Mouse (Mus musculus) limb, embryonic 10.5 days (tissue): Measurements from ENCODE around the gene Hilpda. TPM values are rescaled to one million over a fixed set of nuclear protein-coding genes. Genes with fewer than 3 reads are reported as not detected.

Source experiments
- DNase-seq: peaks from one replicate; pipeline ENCODE4 v3.0.0-alpha.2; 2017; ENCODE audit warnings: low spot score
- H3K27ac ChIP-seq: fragments of 300-500 bp; sonication (generic); 2 replicates; pipeline ENCODE4 v1.5.1; 2016; ENCODE audit warnings: mild to moderate bottlenecking
- H3K27me3 ChIP-seq: fragments of 300-500 bp; sonication (generic); 2 replicates; pipeline ENCODE4 v1.6.1; 2016; ENCODE audit warnings: low read depth, mild to moderate bottlenecking; ENCODE audit not compliant: poor library complexity, severe bottlenecking
- H3K36me3 ChIP-seq: fragments of 300-500 bp; sonication (generic); 2 replicates; pipeline ENCODE4 v1.6.1; 2016; ENCODE audit warnings: mild to moderate bottlenecking, moderate library complexity
- H3K4me1 ChIP-seq: fragments of 300-500 bp; sonication (generic); 2 replicates; pipeline ENCODE4 v1.6.1; 2016
- H3K4me3 ChIP-seq: fragments of 300-500 bp; sonication (generic); 2 replicates; pipeline ENCODE4 v1.5.1; 2016; ENCODE audit warnings: mild to moderate bottlenecking, moderate library complexity
- H3K9me3 ChIP-seq: fragments of 300-500 bp; sonication (generic); replicated peaks from 2 replicates; pipeline ENCODE4 v1.6.1; 2016; ENCODE audit warnings: mild to moderate bottlenecking
- WGBS: fragments of 180-500 bp; shearing (Covaris S2); methylation state at CpG from one replicate; pipeline ENCODE4 v1.1.7; 2016; 5-methylcytosine and 5-hydroxymethylcytosine counted together
- polyA plus RNA-seq: library from polyadenylated mRNA; unstranded; fragments of >200 nt; fragmentation: Nextera tagmentation; extraction: Ambion mirVana; gene quantifications from 2 replicates; pipeline ENCODE4 v1.2.1, GENCODE M21; 2016

Gene Hilpda
- polyA plus RNA-seq, 1 experiment from 2014 or later: 45.2 TPM

DNA sequence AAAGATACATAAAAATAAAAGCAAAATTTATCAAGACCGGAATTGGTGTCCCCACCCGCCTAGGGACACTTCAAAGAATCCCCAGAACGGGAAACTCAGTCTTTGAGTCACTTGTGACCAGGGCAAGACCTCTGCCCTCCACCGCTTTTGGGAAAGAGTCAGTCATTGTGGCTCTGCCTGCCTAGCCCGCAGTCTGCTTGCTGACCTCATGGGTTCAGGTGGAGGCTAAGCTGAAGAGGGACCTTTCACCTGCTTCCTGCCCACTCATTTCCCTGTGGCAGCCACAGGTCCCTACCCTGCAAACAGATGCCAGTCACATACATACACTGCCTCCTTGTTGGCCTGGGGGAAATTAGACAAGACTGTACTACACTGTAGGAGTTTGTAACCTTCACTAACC, 25.7 kb upstream of the Hilpda start:
- no peak for DNase-seq
- Histone ChIP-seq H3K9me3 (no peaks in the 10 kb centered on the region), H3K27me3 (no peaks in the 10 kb centered on the region), H3K27ac (no peak overlapping the region), H3K4me3 (no peak overlapping the region), H3K36me3 (no peaks in the 10 kb centered on the region), H3K4me1 (peaks cover 6% of the 10 kb centered on the region; the same call in 1 of the 2 replicates)
- 60% methylated on average over 5 of the region's 5 CpGs for whole genome bisulfite sequencing

DNA sequence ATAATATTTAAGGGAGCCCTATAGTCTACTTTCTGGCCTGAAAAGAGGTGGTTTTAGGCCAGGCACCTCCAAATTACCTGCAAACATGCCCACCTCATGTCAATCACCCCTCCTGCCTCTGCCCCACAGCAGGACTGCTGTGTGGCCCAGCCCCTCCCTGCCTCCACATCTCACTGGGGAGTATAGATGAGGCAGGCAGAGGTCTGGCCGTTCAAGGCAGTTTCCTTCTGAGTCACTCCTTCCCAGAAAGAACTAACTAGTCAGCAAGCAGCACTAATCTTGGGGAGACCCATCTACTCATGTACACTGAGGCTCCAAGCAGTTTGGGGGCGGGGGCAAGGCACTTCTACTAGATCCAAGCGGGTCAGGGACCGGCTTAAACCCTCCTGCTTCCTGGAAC, 25.2 kb upstream of the Hilpda start:
- no peaks in the 10 kb centered on the region for H3K27me3 ChIP-seq
- H3K4me3 ChIP-seq: no peak overlapping the region
- WGBS: 60% methylated on average over 4 of the region's 4 CpGs
- H3K9me3 ChIP-seq: no peaks in the 10 kb centered on the region
- no peak for DNase-seq
- H3K4me1 ChIP-seq: peaks cover 6% of the 10 kb centered on the region; the same call in 1 of the 2 replicates
- no peaks in the 10 kb centered on the region for H3K36me3 ChIP-seq
- H3K27ac ChIP-seq: no peak overlapping the region

DNA sequence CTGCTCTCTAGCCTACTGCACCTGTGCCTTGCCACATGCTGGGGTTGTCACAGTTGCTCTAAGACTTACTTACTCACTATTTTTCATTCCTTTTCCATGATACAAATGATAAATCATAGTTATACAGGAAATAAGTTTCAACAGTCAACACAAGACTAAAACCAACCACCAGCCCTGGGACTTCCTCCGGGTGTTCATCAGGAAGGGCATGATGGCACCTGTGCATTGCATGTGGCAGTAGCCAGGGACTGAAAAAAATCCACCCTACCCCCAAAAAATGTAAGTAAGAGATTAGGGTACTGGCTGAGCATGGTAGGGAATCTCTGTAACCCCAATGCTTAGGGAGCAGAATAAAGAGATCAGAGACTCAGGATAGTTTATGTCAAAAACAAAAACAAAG, 12.9 kb upstream of the Hilpda start:
- no peaks in the 10 kb centered on the region for H3K27me3 ChIP-seq
- WGBS: 88% methylated on average over 1 of the region's 1 CpGs
- H3K27ac ChIP-seq: no peak overlapping the region
- no peaks in the 10 kb centered on the region for H3K36me3 ChIP-seq
- no peak overlapping the region for H3K4me3 ChIP-seq
- DNase-seq: no peak
- H3K9me3 ChIP-seq: no peaks in the 10 kb centered on the region
- H3K4me1 ChIP-seq: peaks cover 12% of the 10 kb centered on the region

DNA sequence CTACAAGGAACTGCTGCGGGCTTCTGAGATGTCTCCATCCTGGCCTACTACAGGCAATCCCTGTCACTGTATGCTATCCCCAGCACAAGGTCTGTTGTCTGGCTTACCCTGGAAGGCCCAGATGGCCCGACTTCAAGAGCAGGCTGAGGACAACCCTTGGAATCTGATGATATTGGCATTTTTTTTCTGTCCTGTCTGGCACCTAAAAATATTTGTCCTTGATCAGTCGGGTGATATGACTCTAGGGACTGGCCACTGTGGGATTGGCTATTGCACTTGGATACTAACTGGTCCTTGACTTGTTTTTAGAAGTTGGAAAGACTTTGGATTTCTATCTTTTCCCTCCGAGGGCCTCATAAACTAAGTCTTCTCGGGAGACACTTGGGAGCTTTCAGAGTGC, 10.5 kb upstream of the Hilpda start:
- Histone ChIP-seq H3K27ac (no peak overlapping the region), H3K36me3 (no peaks in the 10 kb centered on the region), H3K4me3 (no peak overlapping the region), H3K4me1 (peaks cover under 1% of the 10 kb centered on the region), H3K9me3 (no peaks in the 10 kb centered on the region), H3K27me3 (no peaks in the 10 kb centered on the region)
- no peak for DNase-seq
- 82% methylated on average over 5 of the region's 5 CpGs for WGBS

DNA sequence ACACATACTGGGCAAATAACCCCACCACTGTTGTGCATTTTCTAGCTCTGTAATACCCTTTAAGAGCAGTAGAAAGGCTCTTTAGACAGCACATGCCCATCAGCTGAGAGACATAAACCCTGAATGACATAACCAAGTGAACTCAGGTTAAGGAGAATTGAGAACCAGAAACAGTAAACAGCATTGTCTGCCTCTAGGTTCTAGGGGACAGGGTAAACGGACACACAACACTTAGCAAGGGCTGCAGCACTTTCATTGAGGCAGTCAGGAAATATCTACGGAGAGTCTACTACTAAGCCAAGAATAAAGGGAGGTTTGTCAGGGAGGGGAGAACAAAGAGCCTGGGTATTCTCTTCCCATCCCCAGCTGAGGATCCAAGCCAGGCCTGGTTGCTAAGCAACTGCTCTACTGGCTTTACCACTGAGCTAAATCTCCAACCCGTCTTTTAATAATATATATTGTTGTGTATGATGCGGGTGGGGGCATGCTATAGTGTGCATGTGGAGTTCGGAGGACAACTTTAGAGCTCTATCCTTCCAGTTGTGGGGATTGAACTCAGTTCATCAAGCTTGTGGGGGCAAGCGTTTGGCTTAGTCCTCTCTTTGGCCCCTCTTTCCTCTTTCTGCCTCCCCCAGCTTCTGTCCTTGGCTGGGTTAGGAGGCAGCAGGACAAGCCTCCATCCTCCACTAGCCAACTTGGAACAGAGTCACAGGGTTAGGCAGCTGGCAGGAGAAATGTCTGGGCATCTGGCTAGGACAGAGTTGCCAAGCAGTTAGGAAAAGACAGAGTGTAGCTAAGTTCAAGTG, 8.4 kb upstream of the Hilpda start:
- Histone ChIP-seq H3K27me3 (no peaks in the 10 kb centered on the region), H3K36me3 (no peaks in the 10 kb centered on the region), H3K27ac (no peak overlapping the region), H3K4me1 (no peaks in the 10 kb centered on the region), H3K4me3 (no peak overlapping the region), H3K9me3 (no peaks in the 10 kb centered on the region)
- DNase-seq: no peak
- WGBS: 73% methylated on average over 6 of the region's 6 CpGs

DNA sequence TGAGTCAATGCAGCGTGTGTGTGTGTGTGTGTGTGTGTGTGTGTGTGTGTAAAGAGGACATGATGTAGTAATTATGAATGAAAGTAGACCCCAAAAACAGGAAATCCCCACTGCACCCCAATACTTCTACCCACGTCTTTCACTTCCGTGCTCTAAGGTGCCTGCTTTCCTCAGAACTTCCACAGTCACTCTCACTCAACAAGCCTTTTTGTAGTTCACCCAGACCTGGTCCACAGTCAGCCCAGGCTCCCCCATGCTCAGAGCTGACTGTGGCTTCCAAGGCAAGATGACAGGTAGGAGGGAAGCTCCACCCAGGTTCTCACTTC, 7.9 kb upstream of the Hilpda start:
- H3K36me3 ChIP-seq: no peaks in the 10 kb centered on the region
- WGBS: 68% methylated on average over 3 of the region's 3 CpGs

DNA sequence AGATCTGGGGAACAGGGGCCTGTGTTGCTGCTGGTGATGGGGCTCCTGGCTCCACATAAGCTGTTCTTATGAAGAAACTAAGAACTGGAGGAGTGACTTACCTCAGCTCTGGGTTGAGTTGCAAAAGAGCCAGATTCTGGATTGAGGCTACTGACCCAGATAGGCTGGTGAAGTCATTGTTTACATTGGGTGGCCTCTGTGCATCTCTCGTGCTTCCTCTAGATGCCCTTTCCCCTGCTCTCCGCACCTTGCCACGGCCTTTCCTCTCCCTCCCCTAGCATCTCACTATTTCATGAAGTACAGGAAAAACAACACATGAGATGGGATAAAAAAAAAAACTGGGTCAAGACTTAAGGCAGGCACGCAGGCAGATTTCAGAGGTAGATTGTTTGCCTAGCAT, 5.4 kb upstream of the Hilpda start:
- 75% methylated on average over 4 of the region's 4 CpGs for WGBS
- Histone ChIP-seq H3K4me3 (no peak overlapping the region), H3K27ac (no peak overlapping the region), H3K4me1 (peaks cover 9% of the 10 kb centered on the region; the same call in 1 of the 2 replicates), H3K27me3 (no peaks in the 10 kb centered on the region), H3K9me3 (no peaks in the 10 kb centered on the region), H3K36me3 (no peaks in the 10 kb centered on the region)
- no peak for DNase-seq

More for the DNA sequence above, 7.9 kb upstream of the Hilpda start:
- Histone ChIP-seq H3K9me3 (no peaks in the 10 kb centered on the region), H3K27ac (no peak overlapping the region), H3K4me1 (no peaks in the 10 kb centered on the region), H3K27me3 (no peaks in the 10 kb centered on the region), H3K4me3 (no peak overlapping the region)
- no peak for DNase-seq

DNA sequence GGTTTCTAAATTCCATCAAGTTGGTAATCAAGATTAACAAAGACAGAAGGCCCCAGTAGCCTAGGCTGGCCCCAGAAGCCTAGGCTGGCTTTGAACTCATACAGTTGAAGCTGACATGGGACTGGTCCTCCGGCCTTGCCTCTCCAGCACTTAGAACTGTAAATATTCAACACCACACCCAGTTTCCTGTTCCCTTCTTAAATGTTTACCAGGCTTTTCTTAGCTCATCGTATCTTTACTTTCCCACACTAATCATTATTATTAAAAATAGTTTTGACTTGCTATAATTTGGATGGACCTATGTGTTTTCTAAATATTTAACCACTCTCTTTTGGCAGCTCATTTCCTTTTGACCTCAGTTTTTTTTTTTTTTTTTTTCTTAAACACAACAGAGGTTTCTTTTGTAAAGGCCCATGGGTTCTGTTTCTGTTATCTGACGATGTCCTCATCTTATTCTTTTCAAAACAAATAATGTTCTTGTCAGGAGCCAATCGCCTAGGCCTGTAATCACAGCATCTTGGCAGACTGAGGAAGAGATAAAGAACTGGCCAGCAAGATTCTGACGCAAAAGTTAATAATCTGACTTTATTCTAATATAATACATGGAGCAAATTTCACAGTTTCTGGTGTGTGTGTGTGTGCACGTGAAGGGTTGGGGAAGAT, 3.2 kb upstream of the Hilpda start:
- DNase-seq: no peak
- Histone ChIP-seq H3K27me3 (no peaks in the 10 kb centered on the region), H3K36me3 (0 out of 2 replicates have a peak, but pooled peaks cover 2% of the 10 kb centered on the region), H3K4me3 (no peak overlapping the region), H3K9me3 (no peaks in the 10 kb centered on the region), H3K27ac (no peak overlapping the region), H3K4me1 (peaks cover 19% of the 10 kb centered on the region)
- WGBS: 86% methylated on average over 6 of the region's 6 CpGs

DNA sequence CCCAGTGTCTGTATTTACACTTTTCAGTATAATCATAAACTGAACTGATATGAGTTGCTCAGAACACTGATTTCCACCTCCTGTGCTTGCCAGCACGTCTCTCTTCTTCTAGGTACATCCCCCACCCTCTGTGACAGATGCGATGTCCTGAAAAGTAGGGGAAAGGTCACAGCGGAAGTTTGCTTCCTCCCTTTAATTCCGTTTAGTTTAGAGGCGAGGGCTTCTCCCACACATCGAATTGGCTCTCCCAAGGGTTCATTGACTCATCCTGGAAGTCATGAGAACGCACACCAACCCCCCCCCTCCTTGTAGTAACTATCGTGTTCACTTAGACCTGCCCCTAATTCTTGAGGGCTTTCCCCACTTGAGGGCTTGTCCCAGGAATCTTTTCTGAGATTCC, 1.3 kb upstream of the Hilpda start:
- 9% methylated on average over 8 of the region's 8 CpGs for WGBS
- no peak overlapping the region for H3K4me3 ChIP-seq
- no peak for DNase-seq
- peaks cover 19% of the 10 kb centered on the region for H3K4me1 ChIP-seq
- no peaks in the 10 kb centered on the region for H3K27me3 ChIP-seq
- H3K27ac ChIP-seq: no peak overlapping the region
- peaks cover 20% of the 10 kb centered on the region for H3K36me3 ChIP-seq
- H3K9me3 ChIP-seq: no peaks in the 10 kb centered on the region

DNA sequence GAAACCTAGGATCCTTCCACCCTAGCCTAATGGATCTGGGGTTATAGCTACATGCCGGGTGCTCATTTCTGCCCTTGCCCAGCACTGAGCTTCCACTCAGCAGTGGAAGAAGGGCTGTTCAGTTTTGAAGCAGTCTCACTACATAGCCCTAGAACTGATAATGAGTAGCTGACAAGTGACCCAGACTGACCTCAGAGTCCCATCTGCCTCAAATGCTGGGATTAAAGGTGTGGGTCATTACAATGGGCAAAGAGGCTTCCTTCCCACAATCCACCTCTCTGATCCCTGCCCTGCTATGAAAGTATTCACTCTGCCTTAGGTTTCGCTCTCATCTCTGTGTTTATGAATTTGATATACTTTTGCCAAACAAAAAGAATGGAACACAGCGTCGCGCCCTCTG, 4.5 kb downstream of the Hilpda start:
- peaks cover 13% of the 10 kb centered on the region for H3K4me1 ChIP-seq
- no peaks in the 10 kb centered on the region for H3K9me3 ChIP-seq
- no peaks in the 10 kb centered on the region for H3K27me3 ChIP-seq
- H3K27ac ChIP-seq: no peak overlapping the region
- no peak overlapping the region for H3K4me3 ChIP-seq
- no peak for DNase-seq
- 92% methylated on average over 5 of the region's 5 CpGs for WGBS
- H3K36me3 ChIP-seq: peaks cover 25% of the 10 kb centered on the region

DNA sequence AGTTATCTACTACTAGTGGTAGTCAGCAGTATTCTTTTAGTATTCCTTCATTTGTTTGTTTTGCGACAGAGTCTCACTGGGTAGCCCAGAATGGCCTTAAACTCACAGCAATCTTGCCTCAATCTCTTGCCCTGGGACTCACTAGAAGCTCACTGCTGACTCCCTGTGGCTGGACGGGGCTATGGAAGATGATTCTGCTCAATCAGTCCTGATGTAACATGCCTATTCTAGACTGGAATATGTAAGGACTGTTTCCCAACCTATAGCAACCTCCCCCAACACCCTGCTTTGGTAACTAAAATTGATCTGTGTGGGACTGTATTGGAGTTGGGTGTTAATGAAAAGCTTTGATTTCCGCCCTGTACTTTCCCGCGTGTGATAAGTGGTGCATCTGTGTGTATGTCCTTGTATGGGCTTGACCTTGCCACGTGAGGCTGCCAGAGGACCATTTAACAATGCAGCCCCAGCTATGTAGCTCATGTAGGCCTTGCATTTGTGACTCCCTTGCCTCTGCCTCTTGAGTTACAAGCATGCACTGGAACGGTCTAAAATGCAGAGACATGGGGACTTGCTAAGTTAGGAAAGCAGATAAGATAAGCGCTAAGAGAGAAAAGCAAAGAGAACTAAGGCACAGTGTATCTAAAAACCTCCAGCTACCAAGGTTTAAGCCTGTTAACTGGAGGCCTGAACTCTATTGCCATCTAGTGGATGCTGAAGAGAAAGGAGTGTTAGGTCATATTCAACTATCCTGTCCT, 6.4 kb downstream of the Hilpda start:
- WGBS: 34% methylated on average over 8 of the region's 8 CpGs
- no peak overlapping the region for H3K27ac ChIP-seq
- DNase-seq: peak; percentile 45
- H3K9me3 ChIP-seq: no peaks in the 10 kb centered on the region
- H3K4me1 ChIP-seq: peaks cover 7% of the 10 kb centered on the region; the same call in 1 of the 2 replicates
- no peaks in the 10 kb centered on the region for H3K27me3 ChIP-seq
- H3K36me3 ChIP-seq: peaks cover 25% of the 10 kb centered on the region
- H3K4me3 ChIP-seq: no peak overlapping the region; the same call in 1 of the 2 replicates

DNA sequence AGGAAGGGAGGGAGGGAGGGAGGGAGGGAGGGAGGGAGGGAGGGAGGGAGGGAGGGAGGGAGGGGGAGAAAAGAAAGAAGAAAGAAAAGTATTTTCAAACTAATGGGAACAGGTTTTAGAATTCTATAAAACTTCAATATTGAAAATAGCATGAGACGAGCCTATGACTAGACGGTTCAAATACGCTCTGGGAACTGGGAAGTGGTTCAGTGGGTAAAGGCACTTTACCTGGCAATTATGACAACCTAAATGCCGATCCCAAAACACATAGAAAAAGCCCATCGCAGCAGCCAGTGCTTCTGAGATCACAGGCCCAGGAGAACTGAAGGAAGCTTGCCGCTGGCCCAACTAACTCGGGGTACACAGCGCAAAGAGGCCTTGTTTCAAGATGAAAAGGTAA, 7.0 kb downstream of the Hilpda start, which contains the start of gene Fam71f2:
Fam71f2 (plus strand) TSS at position 301 of the 400 bp plus-strand sequence.
- no peak within 1 kb of the TSS for H3K27ac ChIP-seq
- H3K4me1 ChIP-seq: peaks cover 3% of the 10 kb centered on the region; the same call in 1 of the 2 replicates
- no peak within 1 kb of the TSS; the same call in 1 of the 2 replicates for H3K4me3 ChIP-seq
- H3K27me3 ChIP-seq: no peaks in the 10 kb centered on the region
- DNase-seq: no peak
- 87% methylated on average over 8 of the region's 8 CpGs for WGBS
- H3K36me3 ChIP-seq: peaks cover 22% of the 10 kb centered on the region
- H3K9me3 ChIP-seq: no peaks in the 10 kb centered on the region

DNA sequence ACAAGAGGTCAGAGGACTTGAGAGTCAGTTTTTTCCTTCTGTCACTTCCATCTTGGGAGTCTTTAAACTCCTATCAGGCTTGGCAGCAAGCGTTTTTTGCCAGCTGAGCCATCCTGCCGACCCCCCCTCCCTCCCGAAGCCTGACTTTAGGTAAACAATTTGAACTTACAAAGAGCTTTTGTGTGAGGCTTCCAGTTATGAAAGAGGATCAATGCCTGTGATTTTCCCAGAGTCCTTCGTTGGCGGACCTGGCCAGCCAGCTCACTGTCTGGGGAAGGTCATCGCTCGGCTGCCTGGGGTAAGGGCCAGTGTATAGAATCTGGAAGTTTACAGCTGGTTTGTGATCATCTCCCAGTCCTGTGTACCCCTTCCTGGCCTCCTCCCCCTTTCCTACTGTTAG, 8.4 kb downstream of the Hilpda start:
- Histone ChIP-seq H3K9me3 (no peaks in the 10 kb centered on the region), H3K36me3 (peaks cover 8% of the 10 kb centered on the region), H3K4me3 (no peak overlapping the region), H3K27ac (no peak overlapping the region), H3K4me1 (peaks cover 3% of the 10 kb centered on the region; the same call in 1 of the 2 replicates), H3K27me3 (no peaks in the 10 kb centered on the region)
- 68% methylated on average over 7 of the region's 7 CpGs for WGBS
- DNase-seq: no peak
